Mouse (Mus musculus) heart, embryonic 11.5 days (tissue): ENCODE measurements at regions not wholly inside any gene's neighbourhood (a gene's known extent, or its start where the extent isn't known, plus 50 kb on each side); places are given as distances from the start of the nearest gene placed in this dataset.

Experiments used
- ATAC-seq: fragments of 200-750 bp; cut with Nextera tagmentation; replicated peaks from 2 replicates; pipeline ENCODE4 v1.8.0; 2017; ENCODE audit warnings: moderate library complexity; ENCODE audit not compliant: insufficient number of reproducible peaks, low FRiP score, low TSS enrichment
- H3K27ac ChIP-seq: fragments of 300-500 bp; sonication (generic); 2 replicates; pipeline ENCODE4 v1.5.1; 2014; ENCODE audit warnings: mild to moderate bottlenecking, low read depth, low read length
- H3K27me3 ChIP-seq: fragments of 300-500 bp; sonication (generic); 2 replicates; pipeline ENCODE4 v1.6.1; 2014; ENCODE audit warnings: mild to moderate bottlenecking, low read length, mixed read lengths; ENCODE audit not compliant: control insufficient read depth, insufficient read depth
- H3K36me3 ChIP-seq: fragments of 300-500 bp; sonication (generic); 2 replicates; pipeline ENCODE4 v1.6.1; 2014; ENCODE audit warnings: mild to moderate bottlenecking, low read length, moderate library complexity, mixed read lengths; ENCODE audit not compliant: control insufficient read depth, insufficient read depth
- H3K4me1 ChIP-seq: fragments of 300-500 bp; sonication (generic); 2 replicates; pipeline ENCODE4 v1.6.1; 2014; ENCODE audit warnings: low read length; ENCODE audit not compliant: control insufficient read depth, insufficient read depth
- H3K4me2 ChIP-seq: fragments of 300-500 bp; sonication (generic); 2 replicates; pipeline ENCODE4 v1.6.1; 2014; ENCODE audit warnings: mild to moderate bottlenecking, moderate library complexity
- H3K4me3 ChIP-seq: fragments of 300-500 bp; sonication (generic); 2 replicates; pipeline ENCODE4 v1.5.1; 2014; ENCODE audit warnings: low read depth, low read length
- H3K9ac ChIP-seq: fragments of 300-500 bp; sonication (generic); 2 replicates; pipeline ENCODE4 v1.6.1; 2014; ENCODE audit warnings: mild to moderate bottlenecking, low read depth, low read length, moderate library complexity
- H3K9me3 ChIP-seq: fragments of 300-500 bp; sonication (generic); replicated peaks from 2 replicates; pipeline ENCODE4 v1.6.1; 2016; ENCODE audit warnings: low read length; ENCODE audit not compliant: control insufficient read depth
- WGBS: fragments of 180-500 bp; shearing (Covaris S2); extraction: QIAGEN DNeasy Blood & Tissue Kit; methylation state at CpG from one replicate; pipeline ENCODE4 v1.1.7; 2014; ENCODE audit not compliant: insufficient replicate concordance; 5-methylcytosine and 5-hydroxymethylcytosine counted together

- Histone ChIP-seq H3K9me3 (no peaks in the 10 kb centered on the region), H3K27me3 (no peaks in the 10 kb centered on the region), H3K4me3 (no peak overlapping the region), H3K9ac (no peak overlapping the region), H3K4me1 (peaks cover 13% of the 10 kb centered on the region), H3K4me2 (no peak overlapping the region), H3K36me3 (no peaks in the 10 kb centered on the region), H3K27ac (no peak overlapping the region)
- ATAC-seq, result no peak
- WGBS, result 84% methylated on average over 7 of the region's 7 CpGs
Observed at GRCm38 (mm10) chr13:52114431-52114830, 268.0 kb downstream of the Gadd45g start.

- Histone ChIP-seq H3K36me3 (no peaks in the 10 kb centered on the region), H3K27ac (no peak overlapping the region), H3K9ac (no peak overlapping the region), H3K4me1 (peaks cover 13% of the 10 kb centered on the region), H3K4me3 (no peak overlapping the region), H3K9me3 (no peaks in the 10 kb centered on the region), H3K4me2 (no peak overlapping the region), H3K27me3 (no peaks in the 10 kb centered on the region)
- no peak for ATAC-seq
- 82% methylated on average over 6 of the region's 6 CpGs for WGBS
Observed at GRCm38 (mm10) chr13:52114962-52115361, 268.5 kb downstream of the Gadd45g start.

GRCm38 (mm10) chr13:52116241-52116640, 269.8 kb downstream of the Gadd45g start:
- 0 out of 2 replicates have a peak, but pooled peaks cover 3% of the 10 kb centered on the region for H3K4me1 ChIP-seq

GRCm38 (mm10) chr13:52116756-52117155, 270.3 kb downstream of the Gadd45g start:
- ATAC-seq, result no peak
- peaks cover 3% of the 10 kb centered on the region; the same call in 1 of the 2 replicates for H3K27me3 ChIP-seq
- 0 out of 2 replicates have a peak, but pooled peaks cover 3% of the 10 kb centered on the region for H3K4me1 ChIP-seq
- no peak overlapping the region for H3K27ac ChIP-seq
- no peaks in the 10 kb centered on the region for H3K36me3 ChIP-seq
- 64% methylated on average over 4 of the region's 4 CpGs for WGBS
- H3K4me2 ChIP-seq, result no peak overlapping the region
- no peak overlapping the region for H3K9ac ChIP-seq
- H3K4me3 ChIP-seq, result no peak overlapping the region
- no peaks in the 10 kb centered on the region for H3K9me3 ChIP-seq

More at GRCm38 (mm10) chr13:52116241-52116640, 269.8 kb downstream of the Gadd45g start:
- Histone ChIP-seq H3K4me3 (no peak overlapping the region), H3K4me2 (no peak overlapping the region), H3K9me3 (no peaks in the 10 kb centered on the region), H3K27me3 (peaks cover 3% of the 10 kb centered on the region; the same call in 1 of the 2 replicates), H3K27ac (no peak overlapping the region), H3K36me3 (no peaks in the 10 kb centered on the region), H3K9ac (no peak overlapping the region)
- ATAC-seq, result no peak
- WGBS, result 70% methylated on average over 4 of the region's 4 CpGs

GRCm38 (mm10) chr13:52120795-52121194, 274.3 kb downstream of the Gadd45g start:
- H3K4me3 ChIP-seq, result no peak overlapping the region
- ATAC-seq, result no peak
- H3K36me3 ChIP-seq, result no peaks in the 10 kb centered on the region
- no peak overlapping the region for H3K4me2 ChIP-seq
- H3K9me3 ChIP-seq, result no peaks in the 10 kb centered on the region
- H3K27me3 ChIP-seq, result peaks cover 3% of the 10 kb centered on the region; the same call in 1 of the 2 replicates
- H3K27ac ChIP-seq, result no peak overlapping the region
- 0 out of 2 replicates have a peak, but pooled peaks cover 3% of the 10 kb centered on the region for H3K4me1 ChIP-seq
- 75% methylated on average over 8 of the region's 8 CpGs for WGBS
- no peak overlapping the region for H3K9ac ChIP-seq

- ATAC-seq, result no peak
- no peaks in the 10 kb centered on the region for H3K36me3 ChIP-seq
- no peak overlapping the region for H3K4me3 ChIP-seq
- H3K4me1 ChIP-seq, result no peaks in the 10 kb centered on the region
- H3K9me3 ChIP-seq, result no peaks in the 10 kb centered on the region
- 73% methylated on average over 4 of the region's 4 CpGs for WGBS
- no peak overlapping the region for H3K9ac ChIP-seq
- peaks cover 3% of the 10 kb centered on the region; the same call in 1 of the 2 replicates for H3K27me3 ChIP-seq
- no peak overlapping the region for H3K27ac ChIP-seq
- no peak overlapping the region for H3K4me2 ChIP-seq
Observed at GRCm38 (mm10) chr13:52125037-52125436, 278.6 kb downstream of the Gadd45g start.

- ATAC-seq, result no peak
- H3K27ac ChIP-seq, result no peak overlapping the region
- H3K27me3 ChIP-seq, result no peaks in the 10 kb centered on the region
- peaks cover 4% of the 10 kb centered on the region; the same call in 1 of the 2 replicates for H3K9me3 ChIP-seq
- H3K4me2 ChIP-seq, result no peak overlapping the region
- H3K4me1 ChIP-seq, result no peaks in the 10 kb centered on the region
- WGBS, result 68% methylated on average over 9 of the region's 9 CpGs
- H3K4me3 ChIP-seq, result no peak overlapping the region
- no peak overlapping the region for H3K9ac ChIP-seq
- no peaks in the 10 kb centered on the region for H3K36me3 ChIP-seq
Observed at GRCm38 (mm10) chr13:52127751-52128150, 281.3 kb downstream of the Gadd45g start.

GRCm38 (mm10) chr13:52129466-52129865, 283.0 kb downstream of the Gadd45g start:
- ATAC-seq, result no peak
- Histone ChIP-seq H3K36me3 (no peaks in the 10 kb centered on the region), H3K4me3 (no peak overlapping the region), H3K9me3 (peaks cover 4% of the 10 kb centered on the region; the same call in 1 of the 2 replicates), H3K27ac (no peak overlapping the region), H3K9ac (no peak overlapping the region), H3K4me1 (no peaks in the 10 kb centered on the region), H3K4me2 (no peak overlapping the region), H3K27me3 (no peaks in the 10 kb centered on the region)
- WGBS, result 78% methylated on average over 4 of the region's 4 CpGs

GRCm38 (mm10) chr13:52133202-52133601, 286.7 kb downstream of the Gadd45g start:
- no peak overlapping the region for H3K9ac ChIP-seq
- no peaks in the 10 kb centered on the region for H3K4me1 ChIP-seq
- no peaks in the 10 kb centered on the region for H3K36me3 ChIP-seq
- H3K4me3 ChIP-seq, result no peak overlapping the region
- H3K27me3 ChIP-seq, result no peaks in the 10 kb centered on the region
- peaks cover 4% of the 10 kb centered on the region; the same call in 1 of the 2 replicates for H3K9me3 ChIP-seq
- no peak for ATAC-seq
- H3K4me2 ChIP-seq, result no peak overlapping the region
- H3K27ac ChIP-seq, result no peak overlapping the region
- 56% methylated on average over 3 of the region's 3 CpGs for WGBS
